ENCODE assay signal across 8 mouse cellular contexts in the genomic region with DNA sequence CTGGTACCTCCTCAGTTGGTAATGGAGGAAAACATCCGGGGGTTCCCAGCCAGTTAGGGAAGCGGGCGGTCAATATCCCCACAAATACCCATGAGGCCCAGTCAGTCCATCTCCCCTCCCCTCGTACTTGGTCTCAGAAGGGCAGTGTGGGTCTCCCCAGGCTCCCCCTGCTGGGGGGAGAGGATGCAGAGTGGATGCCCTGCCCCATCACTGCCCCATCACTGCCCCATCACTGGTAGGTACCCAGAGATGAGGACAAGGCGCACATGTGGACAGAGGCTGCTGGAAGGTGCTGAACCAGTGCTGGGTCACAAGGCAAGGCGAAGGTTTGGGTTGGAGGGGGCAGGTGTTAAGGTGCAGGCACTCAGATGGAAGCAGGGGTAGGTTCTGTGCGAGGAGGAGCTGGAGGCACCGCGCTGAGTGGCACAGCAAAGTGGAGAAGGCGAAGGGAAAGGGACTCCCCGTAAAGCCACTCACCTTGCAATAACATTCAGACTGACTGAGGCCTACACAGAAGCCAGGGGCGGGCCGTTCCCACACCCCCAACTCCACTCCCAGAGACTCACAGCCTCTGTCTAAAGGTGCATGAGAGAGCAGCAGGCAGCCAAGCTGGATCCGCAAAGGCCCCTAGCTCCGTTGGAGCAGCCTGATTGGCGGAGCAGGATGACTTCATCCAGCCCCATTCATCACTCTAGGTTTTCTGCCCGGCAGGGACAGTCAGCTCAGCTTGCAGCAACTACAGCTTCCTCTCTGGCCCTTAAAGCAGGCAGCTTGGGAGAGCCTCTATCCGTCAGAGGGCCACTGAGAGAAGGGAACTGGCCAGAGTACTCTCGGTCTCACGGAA.
DNase-seq lines count a peak whose midpoint lies in the region; ATAC-seq and TF ChIP-seq lines count a peak whose summit lies in the region.

No protein-coding gene starts in this region.

- peak overlapping the region; percentile 3; the same call in 1 of the 2 replicates for H3K27ac ChIP-seq in kidney, postnatal 0 days
- H3K27ac ChIP-seq in forebrain, postnatal 0 days (ENCODE audit: low read depth, low read length): peak overlapping the region; percentile 85
- H3K27ac ChIP-seq in stomach, postnatal 0 days (replicated peaks): no peak overlapping the region

- no peak overlapping the region for H3K4me3 ChIP-seq in kidney, postnatal 0 days (replicated peaks; ENCODE audit: low read depth, low read length)
- H3K4me3 ChIP-seq in forebrain, postnatal 0 days (ENCODE audit: low read depth, low read length): peak overlapping the region; percentile 26
- no peak overlapping the region for H3K4me3 ChIP-seq in stomach, postnatal 0 days (ENCODE audit: low read depth, low read length)

- DNase-seq in kidney, postnatal 0 days (ENCODE audit: low spot score): peak; percentile 74
- no peak for DNase-seq in kidney, postnatal 25 days
- peak; percentile 82 to 86 for DNase-seq in cerebellum, adult 18-20 months
- DNase-seq in forebrain, postnatal 0 days: peak; percentile 86
- DNase-seq in layer of hippocampus, adult 8-10 months (ENCODE audit: low spot score in 2 of 2): peak; percentile 82 to 87
- peak; percentile 47 for DNase-seq in stomach, postnatal 0 days (ENCODE audit: low spot score)
- no peak for DNase-seq in ovary, postnatal 10 days (ENCODE audit: low spot score)

- ATAC-seq in kidney, postnatal 0 days (replicated peaks; ENCODE audit: low FRiP score, low read depth): peak; percentile 75; the same call in 1 of the 2 replicates
- ATAC-seq in forebrain, postnatal 0 days: peak; percentile 92
- ATAC-seq in megakaryocyte-erythroid progenitor cell, adult 5-6 weeks (replicated peaks; ENCODE audit: low FRiP score, low TSS enrichment, poor library complexity, severe bottlenecking): peak; percentile 13; the same call in 1 of the 2 replicates
- ATAC-seq in stomach, postnatal 0 days (ENCODE audit: low FRiP score, low TSS enrichment): peak; percentile 47

- H3K27me3 ChIP-seq in kidney, postnatal 0 days (ENCODE audit: insufficient read depth, low read length): no peaks in the 10 kb centered on the region
- H3K27me3 ChIP-seq in forebrain, postnatal 0 days (ENCODE audit: insufficient read depth, low read length): no peaks in the 10 kb centered on the region
- H3K27me3 ChIP-seq in stomach, postnatal 0 days (ENCODE audit: control insufficient read depth, insufficient read depth, low read length): no peaks in the 10 kb centered on the region

- 0 out of 2 replicates have a peak, but pooled peaks cover 3% of the 10 kb centered on the region for H3K4me1 ChIP-seq in kidney, postnatal 0 days (replicated peaks; ENCODE audit: insufficient read depth, low read length)
- peaks cover 7% of the 10 kb centered on the region; the same call in 1 of the 2 replicates for H3K4me1 ChIP-seq in forebrain, postnatal 0 days (ENCODE audit: insufficient read depth)
- no peaks in the 10 kb centered on the region for H3K4me1 ChIP-seq in stomach, postnatal 0 days (replicated peaks; ENCODE audit: control insufficient read depth, insufficient read depth)

- H3K9me3 ChIP-seq in kidney, postnatal 0 days (replicated peaks; ENCODE audit: low read length): no peaks in the 10 kb centered on the region
- H3K9me3 ChIP-seq in forebrain, postnatal 0 days (ENCODE audit: low read length): no peaks in the 10 kb centered on the region
- H3K9me3 ChIP-seq in stomach, postnatal 0 days (ENCODE audit: control insufficient read depth, low read length): no peaks in the 10 kb centered on the region

- H3K4me2 ChIP-seq in kidney, postnatal 0 days (ENCODE audit: low read length): peak overlapping the region; percentile 9
- H3K4me2 ChIP-seq in forebrain, postnatal 0 days (ENCODE audit: low read depth): peak overlapping the region; percentile 50
- peak overlapping the region; percentile 28 for H3K4me2 ChIP-seq in stomach, postnatal 0 days (replicated peaks; ENCODE audit: low read depth)

- 29% methylated on average over 20 of the region's 20 CpGs for WGBS in kidney, postnatal 0 days
- 18% methylated on average over 20 of the region's 20 CpGs for WGBS in forebrain, postnatal 0 days
- WGBS in stomach, postnatal 0 days: 37% methylated on average over 20 of the region's 20 CpGs

- TF ChIP-seq EP300 in stomach, postnatal 0 days (optimal IDR thresholded peaks at IDR 0.05): no peak

- H3K9ac ChIP-seq in kidney, postnatal 0 days (ENCODE audit: low read depth, low read length): peak overlapping the region; percentile 13; the same call in 1 of the 2 replicates
- H3K9ac ChIP-seq in forebrain, postnatal 0 days: peak overlapping the region; percentile 54
- no peak overlapping the region for H3K9ac ChIP-seq in stomach, postnatal 0 days (ENCODE audit: low read length)

- no peaks in the 10 kb centered on the region for H3K36me3 ChIP-seq in kidney, postnatal 0 days (ENCODE audit: insufficient read depth, low read length)
- H3K36me3 ChIP-seq in forebrain, postnatal 0 days (ENCODE audit: insufficient read depth): no peaks in the 10 kb centered on the region
- H3K36me3 ChIP-seq in stomach, postnatal 0 days (ENCODE audit: control insufficient read depth, insufficient read depth, low read length): no peaks in the 10 kb centered on the region

- peak; percentile 31; the same call in 1 of the 2 replicates for TF ChIP-seq CTCF in kidney, postnatal 0 days (IDR thresholded peaks at IDR 0.05; ENCODE audit: low read depth)
- peak; percentile 40 for TF ChIP-seq CTCF in forebrain, postnatal 0 days (IDR thresholded peaks at IDR 0.05; ENCODE audit: low read depth)
- peak; percentile 33 for TF ChIP-seq CTCF in stomach, postnatal 0 days (IDR thresholded peaks at IDR 0.05; ENCODE audit: low read depth)

Comparison
In these comparisons a context has a peak if more than half of its experiments do, and no peak if none do; other contexts are left out.
1. DNase-seq: peak in kidney, postnatal 0 days (single experiment), cerebellum, adult 18-20 months (2 of 2), forebrain, postnatal 0 days (single experiment), layer of hippocampus, adult 8-10 months (2 of 2) and stomach, postnatal 0 days (single experiment); none in kidney, postnatal 25 days (0 of 2) and ovary, postnatal 10 days (single experiment).
2. ATAC-seq: peak in every context shown above with its lines; median percentile 92 in forebrain, postnatal 0 days; 75 in kidney, postnatal 0 days; 47 in stomach, postnatal 0 days; 13 in megakaryocyte-erythroid progenitor cell, adult 5-6 weeks.
3. Peak in every context shown above with its lines, with median percentiles within 50 percentile points of each other: H3K4me2 ChIP-seq and CTCF ChIP-seq.